Mouse (Mus musculus) urinary bladder, adult 18-20 months (tissue): ENCODE results near the gene Anapc15.

Source experiments
- DNase-seq, 2 experiments: peaks; one replicate each; pipeline ENCODE4 v3.0.0; 2022; ENCODE audit warnings: low spot score in 2 of 2, mixed read lengths in 2 of 2

The Anapc15 gene

DNA sequence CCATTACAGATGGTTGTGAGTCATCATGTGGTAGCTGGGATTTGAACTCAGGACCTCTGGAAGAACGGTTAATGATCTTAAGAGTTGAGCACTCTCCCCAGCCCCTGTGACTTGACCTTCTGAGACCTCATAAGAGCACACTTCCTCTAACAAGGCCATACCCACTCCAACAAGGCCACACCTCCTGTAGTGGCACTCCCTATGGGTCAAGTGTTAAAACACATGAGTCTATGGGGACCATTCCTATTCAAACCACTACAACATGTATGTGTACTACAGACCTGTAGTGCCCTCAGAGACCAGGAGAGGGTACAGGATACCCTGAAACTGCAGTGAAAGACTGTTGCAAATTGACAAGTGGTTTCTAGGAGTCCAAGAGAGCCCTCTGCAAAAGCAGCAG is 15.6 kb upstream of the Anapc15 start:
- no peak for DNase-seq

DNA sequence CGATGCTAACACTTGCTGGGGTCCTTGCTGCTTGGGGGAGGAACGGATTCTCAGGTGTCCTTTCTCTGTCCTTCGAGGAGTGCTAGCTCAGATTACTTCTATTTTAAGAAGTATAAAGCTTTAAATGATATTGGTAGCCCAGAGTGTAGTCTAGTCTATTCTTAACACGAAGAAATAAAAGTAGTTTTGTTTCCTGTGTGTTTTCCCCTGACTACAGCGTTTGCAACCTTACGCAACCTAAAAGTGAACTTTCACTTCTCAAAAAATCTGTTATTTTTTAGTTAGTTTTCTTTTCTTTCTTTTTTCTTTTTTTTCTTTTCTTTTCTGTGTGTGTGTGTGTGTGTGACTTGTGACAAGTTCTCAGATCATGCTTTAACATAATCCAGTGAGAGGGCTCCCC is 11.8 kb upstream of the Anapc15 start:
- DNase-seq = no peak

DNA sequence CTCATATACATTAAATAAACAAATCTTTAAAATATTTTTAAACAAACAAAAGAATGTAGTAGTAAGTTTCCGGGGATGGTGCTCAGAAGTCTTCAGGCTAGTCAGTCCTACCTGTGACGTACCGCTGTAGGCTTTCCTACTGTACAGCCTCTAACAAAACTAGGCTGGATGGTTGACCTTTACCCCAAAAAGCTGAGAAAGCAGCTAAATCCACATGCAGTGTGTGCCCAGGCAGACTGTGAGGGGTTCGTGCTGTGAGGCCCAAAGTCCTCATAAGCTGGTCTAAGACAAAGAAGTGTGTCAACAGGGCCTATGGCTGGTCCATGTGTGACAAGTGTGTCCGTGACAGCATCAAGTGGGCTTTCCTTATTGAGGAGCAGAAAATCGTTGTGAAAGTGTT is 10.7 kb upstream of the Anapc15 start:
- DNase-seq = no peak

DNA sequence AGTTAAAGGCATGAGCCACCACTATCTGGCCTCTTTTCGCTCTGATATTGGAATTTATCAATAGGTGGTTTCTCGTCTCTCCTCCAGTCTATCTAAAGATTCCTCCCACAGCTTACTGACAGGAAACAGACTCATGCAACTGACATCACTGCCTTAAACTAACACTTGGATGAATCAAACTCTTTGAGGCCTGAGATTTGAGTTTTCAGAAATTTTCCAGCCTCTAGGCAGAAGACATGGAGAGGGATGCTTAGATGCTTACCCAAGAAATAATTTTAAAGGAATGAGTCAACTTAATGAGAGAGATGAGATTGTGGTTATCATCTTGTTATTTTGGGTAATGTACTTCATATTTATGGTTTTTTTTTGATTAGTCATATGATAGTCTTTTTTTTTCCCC is 9.7 kb upstream of the Anapc15 start:
- DNase-seq = no peak

DNA sequence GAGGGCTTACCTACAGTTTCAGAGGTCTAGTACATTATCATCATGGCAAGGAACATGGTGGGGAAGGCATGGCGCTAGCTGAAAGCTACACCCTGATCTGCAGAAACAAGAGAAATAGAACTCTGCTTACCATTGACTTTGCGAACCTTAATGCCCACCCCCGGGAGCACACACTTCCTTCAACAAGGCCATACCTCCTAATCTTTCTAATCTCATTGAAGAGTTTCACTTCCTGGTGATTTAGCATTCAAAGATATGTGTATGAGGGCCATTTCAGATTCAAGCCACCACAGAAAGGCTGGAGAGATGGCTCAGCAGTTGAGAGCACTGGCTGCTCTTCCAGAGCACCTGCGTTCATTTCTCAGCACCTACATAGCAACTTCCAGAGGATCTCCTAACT is 6.4 kb upstream of the Anapc15 start, which contains the start of gene Folr2:
Gene Folr2 (minus strand): TSS at position 101 of the 400 bp plus-strand sequence.
- DNase-seq = no peak

DNA sequence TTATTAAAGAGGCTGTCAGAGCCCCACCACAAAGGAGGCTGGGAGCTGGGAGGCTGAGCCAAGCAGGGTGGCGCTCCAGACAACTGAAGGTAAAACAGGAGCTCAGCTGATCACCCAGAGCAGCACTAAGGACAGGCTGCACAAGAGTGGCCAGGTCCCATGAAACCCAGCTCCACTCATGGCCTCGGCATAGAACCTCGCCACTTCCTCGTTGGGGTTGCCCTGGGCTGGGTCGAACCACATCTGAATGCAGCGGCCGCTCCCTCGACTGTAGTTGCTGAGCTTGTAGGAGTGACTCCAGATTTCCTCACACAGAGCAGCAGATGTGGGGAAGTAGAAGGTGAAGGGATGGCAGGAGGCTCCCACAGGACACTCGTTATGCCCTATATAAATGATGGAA is 5.2 kb upstream of the Anapc15 start:
- DNase-seq = no peak

DNA sequence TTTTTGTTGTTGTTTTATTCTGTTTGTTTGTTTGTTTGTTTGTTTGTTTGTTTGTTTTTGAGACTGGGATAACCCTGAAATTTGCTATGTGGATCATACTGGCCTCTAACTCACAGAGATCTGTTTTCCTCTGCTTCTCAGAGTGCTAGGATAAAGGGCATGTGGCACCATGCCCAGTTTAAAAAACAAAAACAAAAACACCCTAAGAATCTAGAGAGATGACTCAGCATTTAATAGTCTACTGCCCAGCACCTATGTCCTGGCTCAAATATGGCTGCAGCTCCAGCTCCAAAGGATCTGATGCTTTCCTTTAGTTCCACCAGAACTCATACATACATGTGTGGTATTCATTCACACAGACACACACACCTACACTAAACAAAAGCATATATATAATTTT is 2.5 kb upstream of the Anapc15 start:
- no peak for DNase-seq

DNA sequence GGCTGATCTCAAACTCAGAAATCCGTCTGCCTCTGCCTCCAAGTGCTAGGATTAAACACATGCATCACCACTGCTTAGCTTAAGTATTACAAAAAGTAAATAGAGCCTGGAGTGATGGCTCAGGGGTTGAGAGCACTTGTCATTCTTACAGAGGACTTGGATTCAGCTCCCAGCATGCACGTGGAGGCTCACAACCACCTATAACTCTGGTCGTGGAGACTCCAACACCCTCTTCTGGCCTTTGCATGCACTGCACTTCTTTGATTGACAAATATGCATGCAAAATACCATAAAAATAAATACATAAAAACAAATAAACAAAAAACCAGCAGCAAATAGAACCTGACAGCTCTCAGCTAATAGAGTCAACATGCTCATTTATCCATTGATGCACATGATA is 1.2 kb upstream of the Anapc15 start:
- DNase-seq = no peak

DNA sequence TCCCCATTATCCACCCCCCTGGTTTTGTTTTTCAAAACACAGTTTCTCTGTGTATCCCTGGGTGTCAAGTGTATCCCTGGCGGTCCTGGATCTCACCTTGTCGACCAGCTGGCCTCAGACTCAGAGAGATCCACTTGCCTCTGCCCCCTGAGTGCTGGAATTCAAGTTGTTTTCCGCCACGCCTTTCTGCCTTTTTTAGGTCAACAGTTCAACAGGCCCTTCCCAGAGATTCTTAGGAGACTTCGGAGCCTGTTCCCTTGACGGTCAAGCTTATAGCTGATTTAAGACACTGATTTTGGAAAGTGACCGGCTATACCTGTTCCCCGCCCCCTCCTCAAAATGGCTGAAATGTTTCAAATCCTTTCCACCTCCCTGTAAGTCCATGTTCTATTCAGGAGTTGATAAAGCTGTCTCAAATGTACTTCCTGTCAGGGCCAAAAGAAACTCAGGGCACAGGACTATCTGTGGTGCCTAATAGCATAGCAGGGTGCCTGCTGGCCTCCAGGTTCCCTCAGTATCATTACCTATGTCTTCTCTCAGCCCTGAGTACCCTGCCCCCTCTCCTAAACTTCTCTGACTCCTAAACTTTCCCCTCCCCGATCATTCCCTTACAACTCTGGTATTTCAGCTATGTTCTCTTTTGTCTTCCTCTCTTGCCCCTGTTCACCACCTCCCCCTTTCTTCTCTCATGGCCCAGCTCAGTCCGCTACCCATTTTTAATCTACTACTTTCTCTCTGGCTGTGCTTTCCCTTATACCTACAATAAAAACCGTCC is 3.2 kb downstream of the Anapc15 start:
- no peak for DNase-seq

DNA sequence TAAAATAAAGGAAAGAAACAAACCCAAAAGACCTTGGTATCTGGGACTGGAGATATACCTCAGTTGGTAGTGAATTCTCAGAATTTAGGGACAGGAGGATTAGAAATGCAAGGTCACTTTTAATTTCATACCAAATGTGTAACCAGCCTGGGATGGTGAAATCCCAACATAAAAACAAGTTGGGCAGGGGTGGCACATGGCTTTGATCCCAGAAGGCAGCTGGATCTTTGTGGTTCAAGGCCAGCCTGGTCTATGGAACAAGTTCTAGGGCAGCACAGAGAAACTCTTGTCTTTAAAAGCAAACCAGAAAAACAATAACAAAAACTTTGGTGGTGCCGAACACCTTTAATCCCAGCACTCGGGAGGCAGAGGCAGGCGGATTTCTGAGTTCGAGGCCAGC is 4.0 kb downstream of the Anapc15 start:
- no peak for DNase-seq

DNA sequence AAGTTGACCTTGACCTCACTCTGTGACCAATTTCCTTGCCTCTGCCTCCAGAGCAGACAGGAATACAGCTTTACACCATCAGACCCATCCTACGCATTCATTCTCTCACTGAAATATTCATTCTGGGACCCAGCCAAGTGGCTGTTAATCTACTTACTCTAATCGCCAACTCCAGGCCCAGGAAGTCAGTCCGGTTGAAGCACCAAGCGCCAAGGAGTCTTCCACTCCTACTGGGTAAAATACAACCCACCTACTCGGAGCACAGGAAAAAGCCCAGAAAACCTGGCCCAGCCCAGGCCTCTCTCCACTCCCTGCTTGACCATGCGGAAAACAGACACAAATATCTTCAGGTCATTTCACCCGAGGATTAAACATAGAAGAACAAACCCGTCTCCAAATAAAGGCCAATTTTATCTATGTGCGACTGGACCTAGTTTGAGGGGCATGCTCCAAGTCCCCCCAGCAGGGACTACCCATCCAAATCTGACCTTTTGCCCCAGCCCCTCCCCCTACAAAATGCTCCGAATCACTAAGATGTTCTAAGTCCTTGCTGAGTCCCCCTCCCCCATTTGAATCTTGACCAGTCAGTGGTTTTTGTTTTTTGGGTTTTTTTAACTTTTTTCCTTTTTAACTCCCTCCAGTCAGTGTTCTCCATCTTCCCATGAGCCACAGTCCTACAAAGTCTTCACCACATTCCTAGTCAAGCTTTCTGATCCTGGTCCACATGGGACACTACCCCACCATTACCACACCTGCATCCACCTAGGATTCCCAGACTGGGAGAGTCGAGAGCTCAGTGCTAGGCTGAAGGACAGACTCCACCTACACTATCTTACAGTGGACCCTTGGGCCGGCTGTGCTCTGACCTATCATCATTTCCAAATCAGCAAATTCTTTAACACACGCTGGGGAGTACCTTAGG is 5.0 kb downstream of the Anapc15 start:
- DNase-seq = no peak

DNA sequence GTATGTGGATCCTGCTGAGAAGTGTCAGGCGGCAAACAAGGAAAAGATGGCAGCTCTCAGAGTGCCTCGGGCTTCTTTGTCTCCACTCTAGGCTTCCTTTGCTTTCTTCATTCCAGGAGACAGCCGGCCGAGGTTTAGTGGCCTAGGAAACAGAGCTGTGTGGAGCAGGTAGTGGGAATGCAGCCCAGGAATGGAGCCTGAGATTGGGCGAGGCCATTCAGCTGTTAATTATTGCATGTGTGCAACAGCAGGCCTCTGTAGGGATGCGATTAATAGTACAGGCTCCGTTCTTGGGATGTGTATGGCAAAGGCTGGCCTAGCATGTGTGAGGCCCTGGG is 5.6 kb downstream of the Anapc15 start:
- no peak for DNase-seq

DNA sequence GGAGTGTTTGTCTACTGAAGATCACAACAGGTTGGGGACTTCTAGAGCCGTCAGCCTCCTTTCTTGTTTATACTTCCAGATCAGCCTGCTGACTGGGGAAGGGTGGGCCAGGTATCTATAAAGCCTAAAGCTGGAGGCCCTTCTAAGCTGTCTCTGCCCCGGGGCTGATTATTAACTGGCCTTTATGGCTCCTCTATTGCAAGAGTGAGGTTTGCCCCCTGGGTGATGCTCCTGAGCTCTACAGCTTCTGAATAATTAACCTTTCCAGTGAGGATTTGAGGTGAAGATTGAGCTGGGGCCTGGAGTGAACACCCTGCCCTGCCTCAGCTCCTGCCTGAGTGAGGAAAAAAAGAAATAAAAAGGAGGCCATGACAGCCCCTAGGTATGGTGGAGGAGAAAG is 7.1 kb downstream of the Anapc15 start, which contains the start of gene Folr1:
Gene Folr1 (minus strand): TSS at position 160 of the 400 bp plus-strand sequence.
- no peak for DNase-seq

DNA sequence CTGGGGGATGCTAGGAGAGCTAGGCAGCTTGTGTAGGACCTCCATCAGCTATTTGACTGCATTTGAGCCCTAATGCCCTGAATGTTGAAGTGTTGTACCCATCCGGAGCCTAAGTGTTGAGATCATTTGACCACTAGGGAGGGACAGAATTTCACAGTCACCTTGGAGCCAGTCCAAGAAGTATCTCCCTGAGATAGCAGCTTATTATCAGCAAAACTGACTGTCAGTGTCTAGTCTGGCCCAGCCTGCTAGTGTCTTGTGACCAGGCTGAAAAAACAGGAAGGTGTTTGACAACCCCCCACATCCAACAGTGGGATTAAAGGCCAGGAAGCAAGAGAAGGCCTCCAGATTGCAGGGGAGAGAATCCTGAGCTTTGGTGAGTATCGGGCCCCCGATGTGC is 7.8 kb downstream of the Anapc15 start:
- no peak for DNase-seq

DNA sequence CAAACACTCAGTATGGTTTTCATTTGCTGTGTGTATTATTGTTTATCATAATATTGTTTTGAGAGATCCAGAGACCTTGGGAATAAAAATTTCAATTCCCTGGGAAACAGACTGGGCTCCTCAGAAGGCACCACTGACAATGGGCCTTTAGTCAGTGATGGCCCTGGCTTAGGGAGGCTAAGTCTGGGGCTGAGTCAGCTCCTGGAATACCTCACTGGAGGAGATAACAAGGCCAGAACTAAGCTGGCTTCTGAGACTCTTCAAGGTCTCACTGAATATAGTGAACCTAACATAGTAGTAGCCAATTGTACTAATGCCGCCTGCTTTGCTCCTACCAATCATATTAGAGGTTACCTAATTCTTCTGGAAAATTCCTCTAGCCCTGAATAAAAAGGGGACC is 12.5 kb downstream of the Anapc15 start:
- DNase-seq = no peak

DNA sequence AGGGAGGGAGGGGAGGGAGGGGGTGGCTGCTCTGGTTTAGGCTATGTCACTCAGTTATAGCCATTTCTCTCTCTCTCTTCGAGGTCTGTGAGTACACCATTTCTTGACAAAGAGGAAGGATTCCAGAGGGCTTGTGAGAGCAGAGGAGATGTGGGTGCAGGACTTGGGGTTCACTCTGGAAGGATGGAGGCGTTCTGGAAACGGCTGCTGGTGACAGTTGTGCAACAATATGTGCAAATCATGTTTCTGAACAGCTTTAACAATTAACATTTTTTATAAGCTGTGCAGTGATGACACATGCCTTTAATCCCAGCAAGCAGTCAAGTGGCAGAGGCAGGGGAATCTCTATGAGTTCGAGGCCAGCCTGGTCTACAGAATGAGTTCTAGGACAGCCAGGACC is 17.3 kb downstream of the Anapc15 start:
- no peak for DNase-seq

DNA sequence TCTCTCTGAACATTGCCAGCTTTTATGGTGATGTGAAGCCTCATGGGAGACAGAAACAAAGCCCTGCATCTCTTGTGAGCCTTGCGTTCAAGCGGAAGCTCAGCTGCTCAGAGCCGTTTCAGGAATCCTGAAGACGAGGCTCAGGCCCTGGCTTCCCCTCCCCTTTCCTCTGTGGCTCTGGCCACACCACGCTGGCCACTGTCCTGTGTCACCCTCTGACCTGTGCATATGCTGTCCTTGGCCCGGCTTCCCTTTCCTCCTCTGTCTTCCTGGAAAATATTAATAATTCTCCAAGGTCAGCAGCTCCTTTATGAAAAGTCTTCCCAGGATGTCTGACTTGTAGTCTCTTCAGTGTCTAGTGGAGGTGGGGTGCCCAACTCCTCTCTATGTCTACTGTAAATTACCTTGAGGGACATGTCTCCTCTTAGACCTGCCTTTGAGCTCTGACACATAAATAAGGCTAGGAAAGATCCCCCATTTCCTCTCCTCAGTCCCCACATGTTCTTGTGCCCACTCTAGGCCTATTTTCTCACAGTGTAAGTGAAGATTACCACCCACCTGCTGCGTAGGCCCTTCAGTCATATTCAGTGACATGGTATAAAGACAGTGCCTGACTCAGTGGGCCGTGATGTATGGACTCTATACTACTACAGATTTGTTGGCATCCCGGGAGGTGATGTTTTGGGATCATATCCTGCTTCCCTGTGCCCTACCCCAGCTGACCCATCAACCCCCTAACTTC is 19.1 kb downstream of the Anapc15 start:
- no peak for DNase-seq

DNA sequence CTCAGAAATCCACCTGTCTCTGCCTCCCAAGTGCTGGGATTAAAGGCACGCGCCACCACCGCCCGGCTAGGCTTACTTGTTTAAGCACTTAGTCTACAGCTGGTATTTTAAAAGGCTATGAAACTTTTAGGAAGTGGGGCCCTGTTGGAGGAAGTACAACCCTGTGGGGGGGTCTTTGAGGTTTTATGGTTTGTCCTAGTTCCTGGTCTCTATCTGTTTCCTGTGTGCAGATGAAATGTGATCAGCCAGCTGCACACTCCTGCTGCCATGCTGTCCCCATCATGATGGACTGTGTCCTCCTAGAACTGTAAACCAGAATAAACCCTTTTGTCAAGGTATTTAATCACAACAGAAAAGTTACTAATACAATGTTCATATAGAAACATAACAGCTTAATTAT is 20.6 kb downstream of the Anapc15 start:
- no peak for DNase-seq

DNA sequence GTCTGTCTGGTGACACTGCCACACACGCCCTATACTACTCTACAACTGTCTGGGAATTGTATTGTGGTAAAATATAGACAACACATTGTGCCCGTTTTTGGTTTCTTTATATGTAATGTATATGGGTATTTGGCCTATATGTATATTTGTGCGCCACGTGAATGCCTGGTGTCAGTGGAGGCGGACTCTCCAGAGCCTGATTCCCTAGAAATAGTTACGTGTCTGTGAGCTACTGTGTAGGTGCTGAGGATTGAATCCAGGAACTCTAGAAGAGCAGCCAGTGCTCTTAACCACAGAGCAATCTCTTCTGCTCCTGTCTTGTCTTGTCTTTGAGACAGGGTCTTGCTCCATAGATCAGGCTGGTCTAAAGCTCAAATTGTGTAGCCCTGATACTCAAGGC is 22.8 kb downstream of the Anapc15 start:
- no peak for DNase-seq

DNA sequence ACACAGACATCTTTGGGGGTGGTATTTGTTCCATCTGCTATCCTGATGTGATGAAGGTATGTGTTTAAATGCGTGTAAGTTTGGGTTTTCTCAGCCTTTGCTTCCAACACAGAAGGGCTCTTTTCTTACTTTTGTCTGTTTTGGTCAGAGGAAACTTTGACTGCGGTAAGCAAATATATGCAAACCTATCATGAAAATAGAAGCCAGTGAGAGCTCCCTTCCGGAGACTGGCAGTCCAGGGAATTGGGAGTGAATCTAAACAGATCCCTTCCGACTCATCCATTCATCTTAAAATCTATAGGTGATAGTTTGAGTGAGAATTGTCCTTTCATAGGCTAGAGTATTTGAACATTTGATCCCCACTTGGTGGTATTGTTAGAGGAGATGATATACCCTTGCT is 24.9 kb downstream of the Anapc15 start:
- no peak for DNase-seq

DNA sequence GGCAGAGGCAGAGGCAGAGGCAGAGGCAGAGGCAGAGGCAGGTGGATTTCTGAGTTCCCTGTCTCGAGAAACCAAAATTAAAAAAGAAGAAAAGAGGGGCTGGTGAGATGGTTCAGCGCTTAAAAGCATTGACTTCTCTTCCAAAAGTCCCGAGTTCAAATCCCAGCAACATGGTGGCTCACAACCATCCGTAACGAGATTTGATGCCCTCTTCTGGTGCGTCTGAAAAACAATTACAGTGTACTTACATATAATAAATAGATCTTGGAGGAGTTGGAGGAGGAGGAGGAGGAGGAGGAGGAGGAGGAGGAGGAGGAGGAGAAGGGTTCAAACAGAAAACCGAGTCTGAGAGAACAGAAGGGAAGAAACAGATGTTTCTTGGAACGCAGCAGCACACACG is 32.2 kb downstream of the Anapc15 start:
- DNase-seq = no peak
